Mouse (Mus musculus): ENCODE measurements around the gene Ranbp10. TPM values are rescaled to one million over a fixed set of nuclear protein-coding genes. Genes with fewer than 3 reads are reported as not detected.
A peak's percentile ranks its signal among the peaks of the same experiment; 100 is the strongest.

The Ranbp10 gene
- total RNA-seq, 1 experiment from 2014 or later = 17.2 TPM

- ATAC-seq (ENCODE audit: extremely low read depth, insufficient number of reproducible peaks, low FRiP score, poor library complexity, severe bottlenecking) = no peak
Measured at GRCm38 (mm10) chr8:105798408-105798807, 28.7 kb downstream of the Ranbp10 start.

GRCm38 (mm10) chr8:105795785-105796184, 31.4 kb downstream of the Ranbp10 start:
- ATAC-seq (ENCODE audit: extremely low read depth, insufficient number of reproducible peaks, low FRiP score, poor library complexity, severe bottlenecking) = no peak

GRCm38 (mm10) chr8:105794009-105794598, 33.0 kb downstream of the Ranbp10 start:
- ATAC-seq (ENCODE audit: extremely low read depth, insufficient number of reproducible peaks, low FRiP score, poor library complexity, severe bottlenecking) = no peak

GRCm38 (mm10) chr8:105793331-105793730, 33.8 kb downstream of the Ranbp10 start:
- no peak for ATAC-seq (ENCODE audit: extremely low read depth, insufficient number of reproducible peaks, low FRiP score, poor library complexity, severe bottlenecking)

GRCm38 (mm10) chr8:105789626-105790025, 37.5 kb downstream of the Ranbp10 start:
- no peak for ATAC-seq (ENCODE audit: extremely low read depth, insufficient number of reproducible peaks, low FRiP score, poor library complexity, severe bottlenecking)

GRCm38 (mm10) chr8:105788927-105789326, 38.2 kb downstream of the Ranbp10 start:
- peak; percentile 23; the same call in 1 of the 2 replicates for ATAC-seq (ENCODE audit: extremely low read depth, insufficient number of reproducible peaks, low FRiP score, poor library complexity, severe bottlenecking)

GRCm38 (mm10) chr8:105788241-105788640, 38.9 kb downstream of the Ranbp10 start:
- peak; percentile 46; the same call in 1 of the 2 replicates for ATAC-seq (ENCODE audit: extremely low read depth, insufficient number of reproducible peaks, low FRiP score, poor library complexity, severe bottlenecking)

- no peak for ATAC-seq (ENCODE audit: extremely low read depth, insufficient number of reproducible peaks, low FRiP score, poor library complexity, severe bottlenecking)
Measured at GRCm38 (mm10) chr8:105780298-105780697, 46.9 kb downstream of the Ranbp10 start.

- ATAC-seq (ENCODE audit: extremely low read depth, insufficient number of reproducible peaks, low FRiP score, poor library complexity, severe bottlenecking) = no peak
Measured at GRCm38 (mm10) chr8:105777833-105778232, 49.3 kb downstream of the Ranbp10 start.

- no peak for ATAC-seq (ENCODE audit: extremely low read depth, insufficient number of reproducible peaks, low FRiP score, poor library complexity, severe bottlenecking)
Measured at GRCm38 (mm10) chr8:105774498-105774897, 52.7 kb downstream of the Ranbp10 start.

- no peak for ATAC-seq (ENCODE audit: extremely low read depth, insufficient number of reproducible peaks, low FRiP score, poor library complexity, severe bottlenecking)
Measured at GRCm38 (mm10) chr8:105773441-105773861, 53.7 kb downstream of the Ranbp10 start.

GRCm38 (mm10) chr8:105771398-105772175, 55.6 kb downstream of the Ranbp10 start:
- ATAC-seq (ENCODE audit: extremely low read depth, insufficient number of reproducible peaks, low FRiP score, poor library complexity, severe bottlenecking) = no peak

GRCm38 (mm10) chr8:105770609-105771008, 56.5 kb downstream of the Ranbp10 start:
- no peak for ATAC-seq (ENCODE audit: extremely low read depth, insufficient number of reproducible peaks, low FRiP score, poor library complexity, severe bottlenecking)

GRCm38 (mm10) chr8:105768485-105769257, 58.5 kb downstream of the Ranbp10 start:
- no peak for ATAC-seq (ENCODE audit: extremely low read depth, insufficient number of reproducible peaks, low FRiP score, poor library complexity, severe bottlenecking)

- peak; percentile 89 for ATAC-seq (ENCODE audit: extremely low read depth, insufficient number of reproducible peaks, low FRiP score, poor library complexity, severe bottlenecking)
Measured at GRCm38 (mm10) chr8:105758277-105759108, 68.7 kb downstream of the Ranbp10 start, which contains the start of gene Gfod2. TSS of gene Gfod2 (minus strand) at chr8:105758664.

- ATAC-seq (ENCODE audit: extremely low read depth, insufficient number of reproducible peaks, low FRiP score, poor library complexity, severe bottlenecking) = no peak
Measured at GRCm38 (mm10) chr8:105757796-105758276, 69.3 kb downstream of the Ranbp10 start.

- ATAC-seq (ENCODE audit: extremely low read depth, insufficient number of reproducible peaks, low FRiP score, poor library complexity, severe bottlenecking) = no peak
Measured at GRCm38 (mm10) chr8:105754688-105755087, 72.5 kb downstream of the Ranbp10 start.

- ATAC-seq (ENCODE audit: extremely low read depth, insufficient number of reproducible peaks, low FRiP score, poor library complexity, severe bottlenecking) = no peak
Measured at GRCm38 (mm10) chr8:105753916-105754315, 73.2 kb downstream of the Ranbp10 start.

- no peak for ATAC-seq (ENCODE audit: extremely low read depth, insufficient number of reproducible peaks, low FRiP score, poor library complexity, severe bottlenecking)
Measured at GRCm38 (mm10) chr8:105750606-105751005, 76.5 kb downstream of the Ranbp10 start.
